Mouse (Mus musculus) layer of hippocampus, postnatal 14 days (tissue): ENCODE measurements at regions not wholly inside any gene's neighbourhood (a gene's known extent, or its start where the extent isn't known, plus 50 kb on each side); places are given as distances from the start of the nearest gene placed in this dataset.

Source experiments
- DNase-seq, 2 experiments: peaks; one replicate each; pipeline ENCODE4 v3.0.0; 2021 to 2022; ENCODE audit warnings: low spot score in 2 of 2, mixed read lengths in 1 of 2

- no peak for DNase-seq
Observed at GRCm38 (mm10) chr1:114835926-114836325, 848.6 kb upstream of the Cntnap5a start.

- no peak for DNase-seq
Observed at GRCm38 (mm10) chr1:114849671-114850070, 834.9 kb upstream of the Cntnap5a start.

- no peak for DNase-seq
Observed at GRCm38 (mm10) chr1:114860983-114861382, 823.6 kb upstream of the Cntnap5a start.

- peak; percentile 6 to 54 for DNase-seq
Observed at GRCm38 (mm10) chr1:114862927-114863326, 821.6 kb upstream of the Cntnap5a start.

GRCm38 (mm10) chr1:114875791-114876190 lies 808.8 kb upstream of the Cntnap5a start:
- no peak for DNase-seq
